Mouse (Mus musculus) myocyte (in vitro differentiated cells): ENCODE data around the gene Zdhhc4.

Source experiments
- CEBPB ChIP-seq: IDR thresholded peaks from 2 replicates; pipeline ENCODE4 v1.6.1; 2011; ENCODE audit warnings: mild to moderate bottlenecking, moderate library complexity; ENCODE audit not compliant: poor library complexity, insufficient read depth, severe bottlenecking
- E2F4 ChIP-seq: IDR thresholded peaks from one replicate; pipeline ENCODE4 v1.6.1; 2011; ENCODE audit warnings: mild to moderate bottlenecking, control low read depth, moderate library complexity; ENCODE audit not compliant: insufficient read depth
- MAX ChIP-seq: IDR thresholded peaks from one replicate; pipeline ENCODE4 v1.6.1; 2011; ENCODE audit warnings: low read depth, mild to moderate bottlenecking, control low read depth
- MYOD1 ChIP-seq, 3 experiments: IDR thresholded peaks; one replicate each; pipeline ENCODE4 v1.6.1; 2011; ENCODE audit warnings: control low read depth in 2 of 3, low read depth in 2 of 3, mild to moderate bottlenecking in 2 of 3, moderate library complexity in 1 of 3; ENCODE audit not compliant: insufficient read length in 2 of 3, control insufficient read depth in 1 of 3
- MYOG ChIP-seq, 3 experiments: IDR thresholded peaks; one replicate each; pipeline ENCODE4 v1.6.1; 2011; ENCODE audit warnings: control low read depth in 2 of 3, low read depth in 2 of 3, mild to moderate bottlenecking in 2 of 3; ENCODE audit not compliant: insufficient read length in 2 of 3, control insufficient read depth in 1 of 3, insufficient read depth in 1 of 3
- POLR2A ChIP-seq: IDR thresholded peaks from one replicate; pipeline ENCODE4 v1.6.1; 2011; ENCODE audit warnings: low read depth, mild to moderate bottlenecking, control low read depth, moderate library complexity; ENCODE audit not compliant: insufficient read length
- POLR2AphosphoS2 ChIP-seq: IDR thresholded peaks from one replicate; pipeline ENCODE4 v1.6.1; 2011; ENCODE audit warnings: low read depth, control low read depth; ENCODE audit not compliant: insufficient read length
- SRF ChIP-seq: IDR thresholded peaks from one replicate; pipeline ENCODE4 v1.6.1; 2011; ENCODE audit warnings: low read depth; ENCODE audit not compliant: control insufficient read depth, insufficient read length
- TCF12 ChIP-seq: IDR thresholded peaks from one replicate; pipeline ENCODE4 v1.6.1; 2011; ENCODE audit warnings: mild to moderate bottlenecking, control low read depth; ENCODE audit not compliant: poor library complexity, insufficient read depth, severe bottlenecking
- TCF3 ChIP-seq: IDR thresholded peaks from one replicate; pipeline ENCODE4 v1.6.1; 2011; ENCODE audit warnings: low read depth, control low read depth; ENCODE audit not compliant: insufficient read length
- USF1 ChIP-seq: IDR thresholded peaks from one replicate; pipeline ENCODE4 v1.6.1; 2011; ENCODE audit warnings: low read depth, mild to moderate bottlenecking, control low read depth, moderate library complexity

DNA sequence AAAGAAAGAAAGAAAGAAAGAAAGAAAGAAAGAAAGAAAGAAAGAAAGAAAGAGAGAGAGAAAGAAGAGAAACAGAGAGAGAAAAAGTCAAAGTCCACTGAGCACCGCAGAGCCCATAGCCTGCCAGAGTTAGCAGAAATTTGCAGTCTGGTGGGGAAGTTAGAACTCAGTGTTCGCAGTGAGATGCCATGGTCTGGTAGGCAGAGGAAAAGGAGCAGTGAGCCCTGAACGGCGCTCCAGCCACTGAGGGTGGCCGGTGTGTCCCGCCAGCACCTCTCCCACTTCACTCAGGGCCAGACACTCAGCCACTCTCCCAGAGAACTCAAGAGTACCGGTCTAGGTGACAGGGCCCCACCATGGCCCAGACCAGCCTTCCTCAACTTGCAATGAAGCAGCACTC, 24.8 kb downstream of the Zdhhc4 start:
- TF ChIP-seq MAX (no peak), CEBPB (no peak), MYOD1 (IDR thresholded peaks at IDR 0.05; ENCODE audit: control insufficient read depth in 1 of 3, insufficient read length in 2 of 3, low read depth in 2 of 3) (no peak), POLR2A (no peak), SRF (no peak), TCF12 (no peak), TCF3 (no peak), USF1 (no peak), E2F4 (no peak), POLR2AphosphoS2 (no peak), MYOG (IDR thresholded peaks at IDR 0.05; ENCODE audit: control insufficient read depth in 1 of 3, insufficient read depth in 1 of 3, insufficient read length in 2 of 3, low read depth in 2 of 3) (no peak)
